Mouse (Mus musculus) v-Abl transformed pro-B cells (cell line): ENCODE data around the gene Layn.

Source experiments
- in situ Hi-C, 2 experiments: fragments of 400-800 bp; cut with MboI; formaldehyde crosslinking; loops; one replicate each; pipeline ENCODE4 v1.15.1; 2025; ENCODE audit not compliant: unreplicated experiment in 2 of 2

Layn gene

GRCm38 (mm10) chr9:51032785-51033529 lies 43.9 kb downstream of the Layn start:
- in situ Hi-C loops: loop anchor here in 1 of 2 experiments (25.0 kb wide), 1 partner anchor 254 kb away; the partner anchor contains the start of gene Colca2

- in situ Hi-C loops: loop anchor here in 1 of 2 experiments (25.0 kb wide), 1 partner anchor 255 kb away; the partner anchor contains the start of gene Colca2
Observed at GRCm38 (mm10) chr9:51032291-51032690, 44.6 kb downstream of the Layn start.

- in situ Hi-C loops: loop anchor here in 1 of 2 experiments (25.0 kb wide), 1 partner anchor 256 kb away; the partner anchor contains the start of gene Colca2
Observed at GRCm38 (mm10) chr9:51031603-51032002, 45.3 kb downstream of the Layn start.

- in situ Hi-C loops: loop anchor here in 1 of 2 experiments (25.0 kb wide), 1 partner anchor 257 kb away; the partner anchor contains the start of gene Colca2
Observed at GRCm38 (mm10) chr9:51030147-51030546, 46.7 kb downstream of the Layn start.

- in situ Hi-C loops: loop anchor here (10.0 to 25.0 kb wide), 3 partner anchors 108 to 268 kb away; partner anchors contain the start of gene Colca2 (in 1 of the 2)
Observed at GRCm38 (mm10) chr9:51026952-51027351, 49.9 kb downstream of the Layn start.

- in situ Hi-C loops: loop anchor here in 1 of 2 experiments (10.0 kb wide), 2 partner anchors 114 to 274 kb away; no protein-coding TSS in a partner anchor
Observed at GRCm38 (mm10) chr9:51021123-51021795, 55.6 kb downstream of the Layn start.

GRCm38 (mm10) chr9:51020351-51020750 lies 56.5 kb downstream of the Layn start:
- in situ Hi-C loops: loop anchor here in 1 of 2 experiments (10.0 kb wide), 2 partner anchors 114 to 274 kb away; no protein-coding TSS in a partner anchor

GRCm38 (mm10) chr9:51019670-51020069 lies 57.2 kb downstream of the Layn start:
- in situ Hi-C loops: loop anchor here in 1 of 2 experiments (10.0 kb wide), 2 partner anchors 115 to 275 kb away; no protein-coding TSS in a partner anchor

- in situ Hi-C loops: no loop called here
Observed at GRCm38 (mm10) chr9:51015732-51016131, 61.2 kb downstream of the Layn start.

- in situ Hi-C loops: loop anchor here (5.0 kb wide), 4 partner anchors 39 to 491 kb away; no protein-coding TSS in a partner anchor
Observed at GRCm38 (mm10) chr9:51013644-51014043, 63.2 kb downstream of the Layn start.

GRCm38 (mm10) chr9:51009656-51009950 lies 67.3 kb downstream of the Layn start:
- in situ Hi-C loops: loop anchor here in 1 of 2 experiments (5.0 kb wide), 1 partner anchor 157 kb away; no protein-coding TSS in a partner anchor

GRCm38 (mm10) chr9:51008841-51009655 lies 67.8 kb downstream of the Layn start, which contains the start of gene Sik2:
TSS of gene Sik2 (minus strand) at chr9:51009073.
- in situ Hi-C loops: loop anchor here in 1 of 2 experiments (5.0 kb wide), 1 partner anchor 157 kb away; no protein-coding TSS in a partner anchor

- in situ Hi-C loops: loop anchor here in 1 of 2 experiments (5.0 kb wide), 1 partner anchor 156 kb away; no protein-coding TSS in a partner anchor
Observed at GRCm38 (mm10) chr9:51008068-51008840, 68.6 kb downstream of the Layn start.

GRCm38 (mm10) chr9:51007726-51008067 lies 69.2 kb downstream of the Layn start:
- in situ Hi-C loops: loop anchor here in 1 of 2 experiments (5.0 kb wide), 1 partner anchor 155 kb away; no protein-coding TSS in a partner anchor

GRCm38 (mm10) chr9:51006846-51007245 lies 70.0 kb downstream of the Layn start:
- in situ Hi-C loops: loop anchor here in 1 of 2 experiments (5.0 kb wide), 1 partner anchor 155 kb away; no protein-coding TSS in a partner anchor
